Mouse (Mus musculus) left cerebral cortex, adult 2 months (tissue): ENCODE data around the gene Bak1. TPM values are rescaled to one million over a fixed set of nuclear protein-coding genes. Genes with fewer than 3 reads are reported as not detected.

Experiments
- DNase-seq, 2 experiments: peaks; one replicate each; pipeline ENCODE4 v3.0.0; 2021 to 2022; ENCODE audit warnings: low spot score in 2 of 2, mixed read lengths in 1 of 2; ENCODE audit errors: extremely low spot score in 1 of 2
- H3K27ac ChIP-seq: fragments of 200-600 bp; 2 replicates; pipeline ENCODE4 v1.8.1; 2022
- H3K4me3 ChIP-seq: fragments of 200-600 bp; 2 replicates; pipeline ENCODE4 v1.8.1; 2022
- CTCF ChIP-seq: fragments of 200-600 bp; IDR thresholded peaks from 2 replicates; pipeline ENCODE4 v1.8.1; 2022; ENCODE audit warnings: antibody characterized with exemption, mild to moderate bottlenecking, moderate library complexity
- intact Hi-C: fragments of 180-260 bp; cut with DNase I; formaldehyde crosslinking; loops from one replicate; pipeline ENCODE4 v1.15.1; 2025
- long read RNA-seq, 2 experiments: library from polyadenylated mRNA; stranded (forward); transcript quantifications; one replicate each; pipeline ENCODE4 v2.0.0; 2021; ENCODE audit warnings: borderline mapping rate in 2 of 2
- total RNA-seq, 2 experiments: library from RNA; stranded (reverse); gene quantifications; 2 replicates each; pipeline ENCODE4 v1.2.3; 2021

Gene Bak1
- total RNA-seq: 10 to 100 TPM; 13.0 to 14.0 TPM
- long read RNA-seq, experiment 1: 0 reads
- long read RNA-seq, experiment 2, partial matches to known transcripts: 2 of 4 reads
- long read RNA-seq, experiment 2, other reads (novel, unspliced or antisense): 2 of 4 reads

DNA sequence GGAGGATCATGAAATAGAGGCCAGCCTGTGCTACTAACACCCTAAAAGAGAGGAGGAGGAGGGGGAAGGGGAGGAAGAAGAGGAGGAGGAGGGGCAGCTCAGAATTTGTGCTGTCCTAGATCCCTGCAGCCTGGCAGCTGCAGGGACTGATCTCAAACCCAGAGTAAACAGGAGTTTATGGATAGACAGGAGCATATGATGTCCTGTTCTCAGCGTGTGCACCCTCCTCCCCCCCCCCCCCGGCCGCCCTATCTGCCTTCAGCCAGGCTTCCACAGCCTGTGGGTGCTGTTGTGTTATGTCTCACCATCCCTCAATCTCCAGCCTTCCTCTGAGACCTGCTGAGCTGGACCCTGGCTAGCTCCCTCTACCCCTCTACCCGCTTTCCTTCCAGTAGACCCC lies at the start of gene Bak1:
Gene Bak1 (minus strand): TSS at position 101 of the 400 bp plus-strand sequence.
- H3K4me3 ChIP-seq: peak within 1 kb of the TSS; percentile 77
- DNase-seq: no peak
- peak within 1 kb of the TSS; percentile 94 for H3K27ac ChIP-seq
- TF ChIP-seq CTCF: no peak
- intact Hi-C loops: loop anchor here (2.0 to 5.0 kb wide), 3 partner anchors 97 to 173 kb away; partner anchors contain the start of genes Kifc5b, Lemd2 and Phf1

DNA sequence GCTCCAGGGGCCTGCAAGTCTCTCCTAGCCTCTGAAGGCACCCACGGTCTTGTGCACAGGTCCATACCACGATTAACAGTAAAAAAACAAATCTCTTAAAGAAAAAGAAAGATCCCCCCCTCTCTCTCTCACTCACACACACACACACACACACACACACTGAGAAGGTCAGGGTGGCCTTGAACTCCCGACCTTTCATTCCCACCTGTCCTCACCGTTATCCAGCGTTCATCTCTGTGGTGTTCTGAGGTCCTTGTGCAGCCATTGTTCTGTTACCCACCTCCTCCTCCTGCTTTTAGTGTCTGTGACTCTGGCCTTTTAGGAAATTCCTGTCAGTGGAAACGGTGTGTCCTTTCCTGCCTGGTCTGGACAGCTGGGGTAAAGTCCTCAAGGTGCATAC lies 49.7 kb upstream of the Bak1 start:
- Histone ChIP-seq H3K27ac (no peak overlapping the region), H3K4me3 (no peak overlapping the region)
- TF ChIP-seq CTCF: no peak
- intact Hi-C loops: no loop called here
- DNase-seq: no peak

DNA sequence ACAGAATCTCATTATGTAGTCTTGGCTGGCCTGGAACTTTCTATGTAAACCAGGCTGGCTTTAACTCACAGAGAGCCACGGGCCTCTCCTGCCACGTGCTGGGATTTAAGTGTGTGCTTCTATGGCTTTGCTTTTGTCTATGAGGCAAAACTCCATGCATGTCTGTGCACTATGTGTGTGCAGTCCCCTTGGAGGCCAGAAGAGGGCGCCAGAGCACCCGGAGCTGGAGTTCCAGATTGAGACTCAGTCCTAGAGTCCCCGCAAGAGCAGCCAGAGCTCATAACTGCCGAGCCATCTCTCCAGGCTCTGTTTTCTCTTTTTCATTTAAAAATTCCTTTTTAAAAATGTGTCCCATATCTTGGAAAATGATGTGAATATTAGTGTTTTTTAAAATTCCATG lies 49.1 kb upstream of the Bak1 start:
- peak; percentile 36 for TF ChIP-seq CTCF
- DNase-seq: no peak
- no peak overlapping the region for H3K27ac ChIP-seq
- H3K4me3 ChIP-seq: no peak overlapping the region
- intact Hi-C loops: no loop called here

DNA sequence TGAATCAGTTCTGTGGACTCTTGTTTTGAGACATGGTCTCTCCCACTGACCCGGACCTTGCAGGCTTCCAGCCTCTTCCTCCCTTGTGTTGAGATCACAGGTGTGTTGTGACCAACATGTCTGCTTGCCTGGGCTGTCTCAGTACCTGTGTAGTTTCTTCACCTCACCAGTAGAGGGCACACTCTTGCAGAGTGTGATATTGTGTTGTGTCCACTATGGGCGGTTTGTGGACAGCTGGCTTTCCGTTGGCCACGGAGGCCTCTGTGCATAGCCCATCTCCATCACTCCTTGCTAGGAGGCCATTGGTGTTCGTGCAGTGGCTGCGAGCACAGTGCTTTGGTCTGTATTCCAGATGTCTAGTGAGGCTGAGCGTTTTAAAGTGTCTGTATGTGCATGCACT lies 48.3 kb upstream of the Bak1 start:
- H3K4me3 ChIP-seq: no peak overlapping the region
- DNase-seq: no peak
- intact Hi-C loops: no loop called here
- H3K27ac ChIP-seq: no peak overlapping the region
- TF ChIP-seq CTCF: peak; percentile 9

DNA sequence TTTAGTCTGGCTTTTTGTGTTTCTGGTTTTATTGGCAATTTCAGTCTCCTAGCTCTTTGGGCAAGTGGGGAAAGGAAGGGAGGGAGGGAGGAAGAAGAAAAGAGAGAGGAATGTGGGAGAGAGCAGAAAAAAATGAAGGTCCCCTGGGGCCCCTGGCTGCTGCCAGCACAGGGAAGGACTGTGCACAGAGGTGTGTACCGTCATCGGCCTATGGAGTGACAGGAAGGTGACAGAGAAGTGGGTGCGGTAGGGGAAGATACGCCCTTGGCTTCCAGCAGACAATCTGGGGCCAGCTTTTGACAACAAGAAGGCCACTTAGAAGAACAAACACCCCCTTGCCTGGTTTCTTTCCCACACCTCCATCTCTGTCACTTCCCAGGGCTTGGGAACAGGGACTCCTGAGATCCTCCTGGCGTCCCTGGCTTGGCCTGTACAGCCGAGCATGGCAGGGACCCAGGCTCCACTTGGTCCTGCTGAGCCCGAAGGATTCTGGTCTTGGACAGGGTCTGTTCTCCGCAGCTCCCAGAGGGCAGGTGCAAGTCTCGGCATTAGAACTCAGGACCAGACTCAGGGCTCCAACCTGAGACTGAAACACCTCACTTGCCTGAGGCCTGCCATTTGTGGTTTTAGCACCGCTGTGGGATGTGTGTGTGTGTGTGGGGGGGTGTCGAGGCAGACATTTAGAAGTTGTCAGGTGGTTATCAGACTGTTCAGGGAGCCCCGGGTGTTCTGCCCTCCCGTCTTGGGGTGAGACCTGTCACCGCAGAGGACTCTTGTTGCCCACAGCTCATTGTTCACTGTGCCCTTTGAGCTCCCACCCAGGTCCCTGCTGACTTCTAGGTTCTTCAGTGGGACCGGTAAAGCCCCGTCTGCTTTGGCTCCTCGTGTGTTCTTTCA lies 46.3 kb upstream of the Bak1 start:
- Histone ChIP-seq H3K27ac (no peak overlapping the region), H3K4me3 (no peak overlapping the region)
- TF ChIP-seq CTCF: no peak
- DNase-seq: no peak
- intact Hi-C loops: no loop called here

DNA sequence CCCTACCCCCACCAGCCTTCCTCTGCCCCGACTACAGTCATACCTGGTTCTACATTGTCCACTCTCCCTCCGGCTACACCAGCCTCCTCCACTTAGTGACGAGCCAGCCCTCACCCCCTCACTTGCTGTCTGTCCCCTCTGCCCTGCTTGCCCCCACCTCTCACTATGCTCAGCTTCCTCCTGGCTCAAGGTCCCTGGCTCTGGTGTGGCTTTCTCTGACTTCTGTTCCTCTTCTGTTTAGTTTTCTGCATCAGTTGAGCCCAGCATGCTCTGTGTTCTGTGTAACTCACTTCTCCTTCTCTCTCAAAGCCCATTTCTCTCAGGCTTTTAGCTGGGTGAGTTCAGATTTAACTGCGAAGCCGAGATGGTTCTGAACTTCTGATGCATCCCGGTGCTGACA lies 45.4 kb upstream of the Bak1 start:
- no peak overlapping the region for H3K27ac ChIP-seq
- TF ChIP-seq CTCF: no peak
- H3K4me3 ChIP-seq: no peak overlapping the region
- intact Hi-C loops: no loop called here
- DNase-seq: no peak

DNA sequence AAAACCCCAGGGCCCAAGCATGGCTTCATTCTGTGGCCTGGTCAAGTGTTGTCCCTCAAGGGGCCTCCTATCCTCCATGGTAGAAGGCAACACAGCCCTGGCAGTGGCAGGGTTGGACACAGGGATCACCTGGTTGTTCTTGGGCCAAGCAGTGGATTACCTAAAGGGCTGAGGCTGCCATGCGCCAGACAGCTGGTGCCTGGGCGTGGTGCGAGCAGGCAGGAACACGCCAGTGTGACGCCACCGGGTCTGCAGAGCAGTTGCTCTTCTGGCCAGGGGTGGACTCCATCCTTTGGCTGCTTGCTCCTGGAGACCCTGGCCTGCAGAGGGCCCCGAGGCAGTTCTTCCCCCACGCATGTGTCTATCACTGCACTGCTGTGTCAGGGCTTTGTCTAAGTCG lies 45.0 kb upstream of the Bak1 start:
- no peak for TF ChIP-seq CTCF
- intact Hi-C loops: no loop called here

DNA sequence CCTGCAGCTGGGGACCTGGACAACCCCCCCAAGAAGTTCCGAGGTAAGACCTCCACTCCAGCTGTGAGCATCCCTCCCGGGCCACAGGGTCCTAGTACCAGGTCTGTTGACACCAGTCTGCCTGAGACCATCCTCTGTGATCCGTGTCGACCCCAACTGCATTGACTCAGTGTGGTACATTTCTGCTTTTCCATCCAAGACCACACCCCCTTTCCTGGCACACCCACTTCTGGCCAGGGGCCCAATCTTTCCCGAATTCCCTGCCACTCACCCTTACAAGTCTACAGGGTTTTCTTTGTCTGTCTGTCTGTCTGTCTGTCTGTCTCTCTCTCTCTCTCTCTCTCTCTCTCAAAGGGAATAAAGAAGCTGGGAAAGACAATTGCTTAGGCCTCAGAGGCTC lies 44.3 kb upstream of the Bak1 start:
- H3K27ac ChIP-seq: no peak overlapping the region
- DNase-seq: no peak
- H3K4me3 ChIP-seq: no peak overlapping the region
- intact Hi-C loops: no loop called here
- TF ChIP-seq CTCF: no peak

More for the DNA sequence above, 45.0 kb upstream of the Bak1 start:
- Histone ChIP-seq H3K4me3 (no peak overlapping the region), H3K27ac (no peak overlapping the region)
- no peak for DNase-seq

DNA sequence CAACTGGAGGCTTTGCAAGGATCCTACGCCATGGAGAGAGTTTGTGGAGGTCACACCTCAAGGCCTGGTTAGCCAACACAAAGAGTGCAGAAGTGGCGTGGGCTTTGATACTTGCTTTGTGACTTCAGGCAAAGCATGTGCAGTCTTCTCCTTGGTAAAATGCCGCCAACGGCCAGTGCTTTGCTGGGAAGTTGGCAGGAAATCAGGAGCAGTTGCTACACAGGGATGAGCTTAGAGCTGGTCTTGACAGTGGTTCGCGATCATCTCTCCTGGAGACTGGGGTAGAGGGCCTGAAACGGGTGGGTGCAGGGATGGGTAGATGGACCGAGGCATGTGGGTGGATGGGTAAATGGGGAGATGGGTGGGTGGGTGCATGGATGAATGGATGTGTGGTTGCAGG lies 43.6 kb upstream of the Bak1 start:
- Histone ChIP-seq H3K4me3 (no peak overlapping the region), H3K27ac (no peak overlapping the region)
- TF ChIP-seq CTCF: no peak
- intact Hi-C loops: no loop called here
- DNase-seq: peak in 1 of 2 experiments; percentile 36

DNA sequence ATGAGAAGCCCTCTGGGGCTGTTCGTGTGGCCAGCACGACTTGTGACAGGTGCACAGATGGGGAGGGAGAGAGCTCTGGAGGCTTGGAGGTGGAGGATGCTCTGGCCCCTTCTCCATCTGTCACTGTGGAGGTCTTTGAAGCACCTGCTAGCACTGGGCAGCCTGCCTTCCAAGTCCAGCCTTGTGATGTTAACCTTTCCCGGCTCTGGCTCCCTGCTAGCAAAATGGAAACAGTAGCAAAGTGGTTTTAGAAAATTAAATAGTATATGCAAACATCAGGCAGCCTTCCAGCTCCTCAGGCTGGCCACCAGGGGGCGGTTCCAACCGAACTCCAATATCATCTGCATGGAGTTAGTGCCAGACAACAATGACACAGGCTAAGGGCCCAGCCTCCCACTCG lies 42.8 kb upstream of the Bak1 start:
- intact Hi-C loops: no loop called here
- H3K4me3 ChIP-seq: no peak overlapping the region
- DNase-seq: no peak

DNA sequence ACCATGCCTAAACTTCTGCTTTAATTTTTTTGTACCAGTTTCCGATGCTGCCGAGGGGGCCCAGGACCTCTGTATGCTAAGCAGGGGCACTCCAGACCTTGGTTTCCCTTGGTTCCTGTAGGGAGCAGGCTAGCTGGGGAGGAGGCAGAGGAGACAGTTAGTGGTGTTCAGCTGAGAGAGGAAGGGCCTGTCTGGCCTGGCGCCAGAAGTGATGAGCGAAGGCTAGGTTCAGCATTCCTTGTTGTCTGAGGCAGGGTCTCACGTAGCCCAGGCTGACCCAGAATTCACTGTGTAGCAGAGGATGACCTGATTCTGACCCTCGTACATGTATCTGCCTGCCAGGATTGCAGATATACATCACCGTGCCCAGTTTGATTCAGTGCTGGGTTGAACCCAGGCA lies 42.1 kb upstream of the Bak1 start:
- intact Hi-C loops: no loop called here
- DNase-seq: no peak
- Histone ChIP-seq H3K4me3 (no peak overlapping the region), H3K27ac (no peak overlapping the region)
- no peak for TF ChIP-seq CTCF

More for the DNA sequence above, 42.8 kb upstream of the Bak1 start:
- H3K27ac ChIP-seq: no peak overlapping the region
- peak; percentile 65 for TF ChIP-seq CTCF

DNA sequence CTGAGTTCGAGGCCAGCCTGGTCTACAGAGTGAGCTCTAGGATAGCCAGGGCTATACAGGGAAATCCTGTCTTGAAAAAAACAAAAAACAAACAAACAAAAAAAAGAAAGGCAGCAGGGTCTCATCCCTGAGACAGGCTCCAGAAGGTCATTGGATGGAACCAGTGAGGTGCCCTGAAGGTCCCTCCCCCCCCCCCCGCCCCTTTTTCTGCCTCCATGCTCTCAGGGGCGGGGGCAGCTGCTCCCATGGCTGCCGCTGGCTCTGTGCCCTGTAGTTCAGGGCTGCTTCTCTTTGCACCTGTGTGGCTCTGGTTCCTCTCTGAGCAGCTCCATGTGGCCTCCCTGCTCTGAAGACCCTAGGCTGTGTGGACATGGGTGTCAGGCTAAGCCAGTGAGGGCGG lies 40.3 kb upstream of the Bak1 start:
- Histone ChIP-seq H3K27ac (no peak overlapping the region), H3K4me3 (no peak overlapping the region)
- DNase-seq: no peak
- intact Hi-C loops: no loop called here
- TF ChIP-seq CTCF: no peak

DNA sequence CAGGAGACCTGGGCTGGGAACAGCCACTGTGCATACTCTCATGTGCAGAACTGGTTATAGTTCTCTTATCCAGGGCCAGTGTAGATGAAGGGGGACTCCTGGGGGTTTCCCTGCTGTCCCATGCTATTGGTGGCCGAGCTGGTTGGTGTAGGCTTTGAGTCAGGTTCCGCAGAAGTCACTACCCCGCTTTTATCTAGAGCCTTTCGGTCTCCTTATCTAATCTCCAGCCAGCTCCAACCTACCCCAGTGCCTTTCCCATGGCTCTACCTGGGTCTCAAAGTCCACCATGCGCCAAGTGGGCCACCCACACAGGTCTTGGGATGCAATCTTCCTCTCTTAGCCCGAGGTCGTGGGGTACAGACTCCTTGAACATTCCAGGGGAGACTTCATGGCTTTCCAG lies 37.3 kb upstream of the Bak1 start:
- intact Hi-C loops: no loop called here
- TF ChIP-seq CTCF: no peak
- Histone ChIP-seq H3K27ac (no peak overlapping the region), H3K4me3 (no peak overlapping the region)
- DNase-seq: no peak
